Mouse (Mus musculus): ENCODE results near the gene Spen.

Spen gene

GRCm38 (mm10) chr4:141456193-141456938 is 82.0 kb downstream of the Spen start:
- in situ Hi-C loops (cut with MboI, MseI) = no loop called here

- in situ Hi-C loops (cut with MboI, MseI) = no loop called here
Observed at GRCm38 (mm10) chr4:141455526-141455925, 82.9 kb downstream of the Spen start.

GRCm38 (mm10) chr4:141454581-141455350 is 83.6 kb downstream of the Spen start:
- in situ Hi-C loops (cut with MboI, MseI) = no loop called here

GRCm38 (mm10) chr4:141451916-141452450 is 86.4 kb downstream of the Spen start:
- in situ Hi-C loops (cut with MboI, MseI) = no loop called here

- in situ Hi-C loops (cut with MboI, MseI) = no loop called here
Observed at GRCm38 (mm10) chr4:141451251-141451650, 87.1 kb downstream of the Spen start.

GRCm38 (mm10) chr4:141446211-141446610 is 92.2 kb downstream of the Spen start:
- in situ Hi-C loops (cut with MboI, MseI) = loop anchor here (5.0 kb wide), 1 partner anchor 34 kb away; no protein-coding TSS in a partner anchor

GRCm38 (mm10) chr4:141445328-141445720 is 93.1 kb downstream of the Spen start:
- in situ Hi-C loops (cut with MboI, MseI) = loop anchor here (5.0 kb wide), 1 partner anchor 33 kb away; no protein-coding TSS in a partner anchor

- in situ Hi-C loops (cut with MboI, MseI) = loop anchor here (5.0 kb wide), 1 partner anchor 32 kb away; no protein-coding TSS in a partner anchor
Observed at GRCm38 (mm10) chr4:141444451-141445327, 93.7 kb downstream of the Spen start, which contains the start of gene Zbtb17. Gene Zbtb17, plus strand, starts transcription at chr4:141444654.

GRCm38 (mm10) chr4:141443641-141444429 is 94.6 kb downstream of the Spen start:
- in situ Hi-C loops (cut with MboI, MseI) = no loop called here

GRCm38 (mm10) chr4:141440877-141441276 is 97.5 kb downstream of the Spen start:
- in situ Hi-C loops (cut with MboI, MseI) = no loop called here

GRCm38 (mm10) chr4:141439083-141439803 is 99.2 kb downstream of the Spen start:
- in situ Hi-C loops (cut with MboI, MseI) = no loop called here

GRCm38 (mm10) chr4:141435974-141436373 is 102.4 kb downstream of the Spen start, which contains the start of gene Srarp:
Gene Srarp, minus strand, starts transcription at chr4:141436105.
- in situ Hi-C loops (cut with MboI, MseI) = no loop called here

GRCm38 (mm10) chr4:141433191-141433590 is 105.2 kb downstream of the Spen start:
- in situ Hi-C loops (cut with MboI, MseI) = no loop called here

GRCm38 (mm10) chr4:141432666-141433065 is 105.7 kb downstream of the Spen start:
- in situ Hi-C loops (cut with MboI, MseI) = no loop called here

- in situ Hi-C loops (cut with MboI, MseI) = no loop called here
Observed at GRCm38 (mm10) chr4:141430997-141431396, 107.4 kb downstream of the Spen start.

GRCm38 (mm10) chr4:141429847-141430246 is 108.5 kb downstream of the Spen start:
- in situ Hi-C loops (cut with MboI, MseI) = loop anchor here (10.0 kb wide), 1 partner anchor 725 kb away; the partner anchor contains the start of gene Rcc2

- in situ Hi-C loops (cut with MboI, MseI) = loop anchor here (10.0 kb wide), 1 partner anchor 725 kb away; the partner anchor contains the start of gene Rcc2
Observed at GRCm38 (mm10) chr4:141429381-141429780, 109.0 kb downstream of the Spen start.

GRCm38 (mm10) chr4:141427921-141428320 is 110.5 kb downstream of the Spen start:
- in situ Hi-C loops (cut with MboI, MseI) = loop anchor here (10.0 kb wide), 1 partner anchor 723 kb away; the partner anchor contains the start of gene Rcc2

All from T-helper 2 cell (primary cell).